Mouse (Mus musculus) adipose tissue, adult 10 weeks (tissue): ENCODE results near the gene Gm42420. TPM values are rescaled to one million over a fixed set of nuclear protein-coding genes. Genes with fewer than 3 reads are reported as not detected.

Experiments used
- polyA plus RNA-seq: library from polyadenylated mRNA; stranded (reverse); fragments of 350-450 nt; fragmentation: Illumina TruSeq; extraction: RNeasy Lipid Tissue Mini Kit (QIAGEN cat#74804); gene quantifications from one replicate; pipeline ENCODE4 v1.2.3, GENCODE M21; 2014; ENCODE audit warnings: low read depth, low replicate concordance

The Gm42420 gene
- polyA plus RNA-seq, result not detected

GRCm38 (mm10) chr6:39585517-39585916 lies at the start of gene Gm42420:
Gene Gm42420, plus strand, starts transcription at chr6:39585753.

GRCm38 (mm10) chr6:39557723-39558261 lies 27.8 kb upstream of the Gm42420 start, which contains the start of gene Dennd2a:
Gene Dennd2a, minus strand, starts transcription at chr6:39557867.

GRCm38 (mm10) chr6:39573791-39574554 lies 11.6 kb upstream of the Gm42420 start, which contains the start of gene Adck2:
Gene Adck2, plus strand, starts transcription at chr6:39573873.

GRCm38 (mm10) chr6:39592401-39593214 lies 7.1 kb downstream of the Gm42420 start, which contains the start of gene Ndufb2:
Gene Ndufb2, plus strand, starts transcription at chr6:39592574.

Other genes starting within 250 kb of the Gm42420 start
- 50.2 TPM for gene Slc37a3, start 208.1 kb upstream of the Gm42420 start, polyA plus RNA-seq
- 4.7 TPM for gene Rab19, start 204.6 kb upstream of the Gm42420 start, polyA plus RNA-seq
- 139 TPM for gene Mkrn1, start 165.3 kb upstream of the Gm42420 start, polyA plus RNA-seq
- gene Dennd2a, start 27.9 kb upstream of the Gm42420 start, polyA plus RNA-seq, result 9.9 TPM
- 24.0 TPM for gene Adck2, start 11.9 kb upstream of the Gm42420 start, polyA plus RNA-seq
- 146 TPM for gene Ndufb2, start 6.8 kb downstream of the Gm42420 start, polyA plus RNA-seq
- gene Braf, start 139.7 kb downstream of the Gm42420 start, polyA plus RNA-seq, result 15.1 TPM
- gene Mrps33, start 225.2 kb downstream of the Gm42420 start, polyA plus RNA-seq, result 69.6 TPM